Mouse (Mus musculus) heart, embryonic 16.5 days (tissue): ENCODE results near the gene Hoxd9. TPM values are rescaled to one million over a fixed set of nuclear protein-coding genes. Genes with fewer than 3 reads are reported as not detected.
A peak's percentile ranks its signal among the peaks of the same experiment; 100 is the strongest.

Experiments used
- ATAC-seq: fragments of 200-750 bp; cut with Nextera tagmentation; replicated peaks from 2 replicates; pipeline ENCODE4 v1.8.0; 2017; ENCODE audit warnings: moderate number of reproducible peaks; ENCODE audit not compliant: insufficient read depth, low FRiP score; ENCODE audit errors: extremely low read depth
- H3K27ac ChIP-seq: fragments of 300-500 bp; sonication (generic); 2 replicates; pipeline ENCODE4 v1.5.1; 2014; ENCODE audit warnings: mild to moderate bottlenecking, low read length, control low read depth, moderate library complexity
- H3K27me3 ChIP-seq: fragments of 300-500 bp; sonication (generic); 2 replicates; pipeline ENCODE4 v1.6.1; 2014; ENCODE audit warnings: low read length, mixed read lengths; ENCODE audit not compliant: control insufficient read depth, insufficient read depth
- H3K36me3 ChIP-seq: fragments of 300-500 bp; sonication (generic); 2 replicates; pipeline ENCODE4 v1.6.1; 2014; ENCODE audit not compliant: control insufficient read depth, insufficient read depth
- H3K4me1 ChIP-seq: fragments of 300-500 bp; sonication (generic); 2 replicates; pipeline ENCODE4 v1.6.1; 2014; ENCODE audit warnings: low read length, mixed read lengths; ENCODE audit not compliant: control insufficient read depth, insufficient read depth
- H3K4me2 ChIP-seq: fragments of 300-500 bp; sonication (generic); 2 replicates; pipeline ENCODE4 v1.6.1; 2014; ENCODE audit warnings: low read depth, mild to moderate bottlenecking, control low read depth, low read length
- H3K4me3 ChIP-seq: fragments of 300-500 bp; sonication (generic); 2 replicates; pipeline ENCODE4 v1.5.1; 2014; ENCODE audit warnings: mild to moderate bottlenecking, control low read depth, low read length
- H3K9ac ChIP-seq: fragments of 300-500 bp; sonication (generic); 2 replicates; pipeline ENCODE4 v1.6.1; 2014; ENCODE audit warnings: low read length, control low read depth
- H3K9me3 ChIP-seq: fragments of 300-500 bp; sonication (generic); replicated peaks from 2 replicates; pipeline ENCODE4 v1.6.1; 2016; ENCODE audit warnings: low read length; ENCODE audit not compliant: control insufficient read depth
- WGBS: fragments of 180-500 bp; shearing (Covaris S2); extraction: QIAGEN DNeasy Blood & Tissue Kit; methylation state at CpG from one replicate; pipeline ENCODE4 v1.1.7; 2014; 5-methylcytosine and 5-hydroxymethylcytosine counted together
- polyA plus RNA-seq: library from polyadenylated mRNA; unstranded; fragments of >200 nt; fragmentation: Nextera tagmentation; extraction: Ambion mirVana; gene quantifications from 2 replicates; pipeline ENCODE4 v1.2.1, GENCODE M21; 2015

The Hoxd9 gene
- polyA plus RNA-seq, 1 experiment from 2014 or later: 0.21 TPM

DNA sequence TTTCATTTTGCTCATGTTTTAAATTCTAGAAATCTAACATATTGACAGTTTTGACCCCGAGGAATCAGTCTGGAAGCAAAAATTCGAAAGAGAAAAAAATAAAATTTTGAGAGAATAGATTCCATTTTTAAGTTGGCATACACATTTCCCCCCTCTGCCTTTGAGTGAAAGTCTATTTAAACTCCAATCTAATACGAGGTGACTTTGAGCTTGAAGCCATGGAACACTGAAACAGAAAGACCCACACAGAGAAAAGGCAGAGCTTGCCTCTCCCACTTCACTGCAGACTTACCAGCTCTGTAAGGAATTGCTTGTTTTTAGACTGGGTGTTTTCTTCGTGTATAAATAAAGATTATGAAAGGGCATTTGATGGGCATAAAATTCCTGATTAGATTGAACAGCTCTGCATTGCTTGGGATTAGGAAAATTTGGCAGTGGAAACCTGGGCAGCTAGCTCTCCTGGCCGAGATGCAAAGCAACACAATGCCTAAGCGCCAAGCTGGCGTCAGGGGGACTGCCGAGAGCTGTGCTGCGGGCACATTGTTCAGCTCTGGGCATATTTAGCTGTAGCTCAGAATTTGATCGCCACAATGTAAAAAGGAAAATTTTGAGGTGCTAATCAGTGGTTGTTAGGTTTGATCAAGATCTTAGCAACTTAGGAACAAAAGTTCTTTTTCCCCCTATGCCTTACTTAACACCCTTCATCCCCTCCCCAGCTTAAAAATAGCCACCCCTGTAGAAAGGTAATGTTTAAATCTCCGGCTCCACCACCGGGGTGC lies 8.5 kb upstream of the Hoxd9 start:
- Histone ChIP-seq H3K9me3 (no peaks in the 10 kb centered on the region; the same call in 1 of the 2 replicates), H3K4me1 (no peaks in the 10 kb centered on the region), H3K27ac (no peak overlapping the region), H3K9ac (no peak overlapping the region), H3K4me2 (no peak overlapping the region), H3K36me3 (no peaks in the 10 kb centered on the region), H3K27me3 (peaks cover 84% of the 10 kb centered on the region), H3K4me3 (no peak overlapping the region)
- ATAC-seq: no peak
- 6% methylated on average over 12 of the region's 12 CpGs for whole genome bisulfite sequencing

- Histone ChIP-seq H3K4me3 (no peak overlapping the region), H3K9ac (no peak overlapping the region), H3K27ac (no peak overlapping the region), H3K4me2 (no peak overlapping the region), H3K36me3 (no peaks in the 10 kb centered on the region), H3K9me3 (no peaks in the 10 kb centered on the region; the same call in 1 of the 2 replicates), H3K4me1 (no peaks in the 10 kb centered on the region), H3K27me3 (peaks cover 84% of the 10 kb centered on the region)
- WGBS: 2% methylated on average over 24 of the region's 24 CpGs
- no peak for ATAC-seq
Measured at GRCm38 (mm10) chr2:74689574-74690337, 7.8 kb upstream of the Hoxd9 start.

DNA sequence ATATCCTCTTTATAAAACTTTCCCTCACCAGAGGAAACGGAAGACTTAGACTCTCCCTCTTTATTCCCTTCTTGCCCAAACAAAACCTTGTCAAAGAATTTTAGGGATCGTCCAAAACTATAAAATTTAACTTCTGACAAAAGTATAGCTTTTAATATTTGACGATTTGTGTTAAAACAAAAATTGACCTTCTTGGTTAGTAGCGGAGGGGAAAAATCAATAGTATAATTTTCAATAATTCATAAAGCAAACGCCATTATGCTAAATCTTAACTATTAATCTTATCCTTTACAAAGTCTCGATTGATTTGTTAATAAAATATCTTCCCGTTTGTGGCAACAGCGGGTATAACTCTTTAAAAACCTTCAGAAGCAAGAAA lies 7.2 kb upstream of the Hoxd9 start:
- Histone ChIP-seq H3K9me3 (no peaks in the 10 kb centered on the region; the same call in 1 of the 2 replicates), H3K4me3 (no peak overlapping the region), H3K9ac (no peak overlapping the region), H3K4me2 (no peak overlapping the region), H3K27ac (no peak overlapping the region), H3K4me1 (no peaks in the 10 kb centered on the region), H3K36me3 (no peaks in the 10 kb centered on the region), H3K27me3 (peaks cover 84% of the 10 kb centered on the region)
- no peak for ATAC-seq
- WGBS: 8% methylated on average over 8 of the region's 8 CpGs

DNA sequence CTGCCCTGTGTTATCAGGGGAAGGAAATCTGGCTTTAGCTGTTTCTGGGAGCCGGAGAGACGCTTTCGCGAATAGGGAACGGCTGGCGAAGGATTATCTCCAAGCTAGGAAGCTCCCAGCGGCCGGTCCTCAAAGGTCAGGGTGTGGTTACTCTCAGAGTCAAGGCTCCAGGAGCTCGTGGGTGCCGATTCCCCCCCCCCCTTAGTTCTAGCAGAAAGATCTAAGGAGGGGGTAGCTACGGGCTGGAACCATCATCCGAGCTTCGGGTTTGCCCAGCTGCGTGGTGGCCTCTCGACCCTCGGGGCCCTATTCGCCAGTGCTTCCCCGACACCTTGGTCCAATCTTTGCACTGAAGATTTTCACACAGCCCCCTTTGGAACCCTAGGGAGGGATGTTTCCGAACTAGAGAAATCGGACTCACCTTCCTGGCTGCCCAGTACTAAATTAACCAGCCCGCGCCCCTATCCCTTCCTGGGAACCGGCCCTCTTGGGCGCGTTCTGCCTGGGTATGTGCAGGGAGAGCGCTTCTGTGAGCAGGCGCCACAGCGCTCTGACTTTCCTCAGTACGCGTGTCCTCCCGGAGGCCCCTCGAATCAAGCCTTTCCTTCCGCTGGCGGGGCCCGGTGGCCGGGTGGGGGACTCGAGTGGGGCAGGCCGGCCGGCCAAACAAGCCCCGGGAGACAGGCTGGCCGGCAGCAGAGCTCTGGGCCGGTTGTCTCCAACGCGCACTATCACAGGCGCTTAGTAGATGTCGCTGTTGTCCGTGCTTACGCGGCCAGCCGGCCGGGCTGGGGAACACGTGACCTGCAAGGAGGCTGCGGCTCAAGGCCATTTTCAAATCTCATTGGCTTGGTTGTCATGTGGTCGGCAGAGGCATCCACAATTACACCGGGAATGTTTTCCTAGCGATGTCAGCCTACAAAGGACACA lies 6.2 kb upstream of the Hoxd9 start, which contains the start of gene Hoxd10:
TSS of gene Hoxd10 (plus strand) at position 903 of the 930 bp plus-strand sequence.
- Histone ChIP-seq H3K9me3 (no peaks in the 10 kb centered on the region; the same call in 1 of the 2 replicates), H3K4me1 (no peaks in the 10 kb centered on the region), H3K4me2 (peak within 1 kb of the TSS; percentile 38), H3K4me3 (peak within 1 kb of the TSS; percentile 28), H3K27ac (no peak within 1 kb of the TSS), H3K27me3 (peaks cover 90% of the 10 kb centered on the region), H3K36me3 (no peaks in the 10 kb centered on the region), H3K9ac (no peak within 1 kb of the TSS)
- peak; percentile 72 for ATAC-seq
- WGBS: 1% methylated on average over 56 of the region's 56 CpGs

DNA sequence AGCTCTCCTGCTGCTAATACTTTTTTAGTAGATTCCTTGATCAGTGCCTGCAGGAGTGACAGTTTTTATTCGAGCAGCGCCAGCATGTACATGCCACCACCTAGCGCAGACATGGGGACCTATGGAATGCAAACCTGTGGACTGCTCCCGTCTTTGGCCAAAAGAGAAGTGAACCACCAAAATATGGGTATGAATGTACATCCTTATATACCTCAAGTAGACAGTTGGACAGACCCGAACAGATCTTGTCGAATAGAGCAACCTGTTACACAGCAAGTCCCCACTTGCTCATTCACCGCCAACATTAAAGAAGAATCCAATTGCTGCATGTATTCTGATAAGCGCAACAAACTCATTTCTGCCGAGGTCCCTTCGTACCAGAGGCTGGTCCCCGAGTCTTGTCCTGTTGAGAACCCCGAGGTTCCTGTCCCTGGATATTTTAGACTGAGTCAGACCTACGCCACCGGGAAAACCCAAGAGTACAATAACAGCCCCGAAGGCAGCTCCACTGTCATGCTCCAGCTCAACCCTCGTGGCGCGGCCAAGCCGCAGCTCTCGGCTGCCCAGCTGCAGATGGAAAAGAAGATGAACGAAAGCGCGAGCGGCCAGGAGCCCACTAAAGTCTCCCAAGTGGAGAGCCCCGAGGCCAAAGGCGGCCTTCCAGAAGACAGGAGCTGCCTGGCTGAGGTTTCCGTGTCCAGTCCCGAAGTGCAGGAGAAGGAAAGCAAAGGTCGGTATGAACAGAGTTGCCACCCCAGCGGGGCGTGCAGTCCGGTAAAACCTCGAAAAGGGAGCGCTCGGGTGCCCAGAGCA lies 5.3 kb upstream of the Hoxd9 start:
- 4% methylated on average over 35 of the region's 35 CpGs for WGBS
- Histone ChIP-seq H3K9ac (no peak overlapping the region), H3K4me1 (no peaks in the 10 kb centered on the region), H3K27ac (no peak overlapping the region), H3K9me3 (no peaks in the 10 kb centered on the region; the same call in 1 of the 2 replicates), H3K27me3 (peaks cover 90% of the 10 kb centered on the region), H3K36me3 (no peaks in the 10 kb centered on the region), H3K4me2 (no peak overlapping the region), H3K4me3 (no peak overlapping the region)
- no peak for ATAC-seq

DNA sequence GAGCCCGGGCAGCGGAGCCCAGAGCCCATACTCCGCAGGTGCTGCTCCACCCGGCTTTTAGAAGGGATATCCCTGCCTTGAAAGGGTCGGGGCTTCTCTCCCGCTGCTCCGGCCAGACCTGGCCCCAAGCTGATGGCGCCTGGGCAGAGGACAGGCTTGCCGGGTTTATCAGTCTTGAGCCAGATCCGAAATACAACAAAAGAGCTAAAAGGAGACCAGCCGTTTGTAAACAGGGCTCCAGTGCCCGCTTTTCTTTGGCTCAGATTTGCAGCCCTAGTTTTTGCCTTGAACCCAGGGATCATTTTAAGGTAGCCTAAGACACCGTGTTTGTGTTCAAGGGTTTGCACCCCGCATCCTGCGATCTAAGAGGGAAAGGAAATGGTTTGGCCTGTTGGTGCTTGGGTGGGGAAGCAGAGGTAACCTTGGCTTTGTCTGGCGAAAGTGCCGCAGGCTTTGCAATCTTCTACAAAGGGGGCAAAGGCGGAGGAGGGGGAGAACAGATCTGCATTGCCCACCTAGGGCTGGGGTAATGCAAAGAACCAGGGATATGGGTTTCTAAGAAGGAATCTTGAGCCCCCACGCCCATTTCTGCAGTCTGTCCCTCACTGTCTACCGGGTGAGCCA lies 4.6 kb upstream of the Hoxd9 start:
- 2% methylated on average over 20 of the region's 20 CpGs for WGBS
- H3K27me3 ChIP-seq: peaks cover 88% of the 10 kb centered on the region
- H3K4me1 ChIP-seq: peaks cover 3% of the 10 kb centered on the region; the same call in 1 of the 2 replicates
- no peaks in the 10 kb centered on the region for H3K36me3 ChIP-seq
- no peak overlapping the region for H3K4me3 ChIP-seq
- no peak overlapping the region for H3K9ac ChIP-seq
- no peak for ATAC-seq
- H3K9me3 ChIP-seq: no peaks in the 10 kb centered on the region; the same call in 1 of the 2 replicates
- no peak overlapping the region for H3K27ac ChIP-seq
- no peak overlapping the region for H3K4me2 ChIP-seq

DNA sequence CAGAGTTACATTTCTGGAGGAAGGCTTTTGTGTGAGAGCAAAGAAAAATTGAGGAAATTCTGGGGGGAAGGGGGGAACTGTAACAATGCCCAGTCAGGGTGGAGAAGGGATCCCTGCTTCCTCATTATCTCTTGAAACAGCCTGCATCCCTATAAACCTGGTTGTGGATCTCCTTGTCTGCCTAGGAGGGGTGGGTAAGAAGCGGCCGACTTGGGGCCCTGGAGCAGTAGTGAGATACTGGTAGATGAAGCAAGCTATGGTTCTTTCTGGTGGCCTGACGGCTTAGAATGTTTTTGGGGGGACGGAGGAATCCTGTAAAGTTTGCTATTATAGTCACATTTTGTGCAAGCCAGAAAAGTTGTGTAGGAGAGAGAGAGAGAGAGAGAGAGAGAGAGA lies 4.1 kb upstream of the Hoxd9 start:
- Histone ChIP-seq H3K4me1 (peaks cover 7% of the 10 kb centered on the region; the same call in 1 of the 2 replicates), H3K4me3 (no peak overlapping the region), H3K9me3 (no peaks in the 10 kb centered on the region; the same call in 1 of the 2 replicates), H3K4me2 (no peak overlapping the region), H3K36me3 (no peaks in the 10 kb centered on the region), H3K27me3 (peaks cover 90% of the 10 kb centered on the region), H3K27ac (no peak overlapping the region), H3K9ac (no peak overlapping the region)
- no peak for ATAC-seq
- WGBS: 11% methylated on average over 4 of the region's 4 CpGs

- no peak for ATAC-seq
Measured at GRCm38 (mm10) chr2:74694066-74694465, 3.5 kb upstream of the Hoxd9 start.

More at GRCm38 (mm10) chr2:74694066-74694465, 3.5 kb upstream of the Hoxd9 start:
- Histone ChIP-seq H3K4me2 (no peak overlapping the region), H3K9me3 (no peaks in the 10 kb centered on the region; the same call in 1 of the 2 replicates), H3K9ac (no peak overlapping the region), H3K4me3 (no peak overlapping the region), H3K4me1 (peaks cover 7% of the 10 kb centered on the region; the same call in 1 of the 2 replicates), H3K27ac (no peak overlapping the region), H3K27me3 (peaks cover 90% of the 10 kb centered on the region), H3K36me3 (no peaks in the 10 kb centered on the region)
- WGBS: 2% methylated on average over 16 of the region's 16 CpGs
